Mouse (Mus musculus): ENCODE measurements at regions not wholly inside any gene's neighbourhood (a gene's known extent, or its start where the extent isn't known, plus 50 kb on each side); places are given as distances from the start of the nearest gene placed in this dataset.

GRCm38 (mm10) chr1:60665329-60665728 is 51.3 kb upstream of the Cd28 start:
- DNase-seq (ENCODE audit: low spot score): no peak
- 0 out of 2 replicates have a peak, but pooled peaks cover 3% of the 10 kb centered on the region for H3K4me1 ChIP-seq (ENCODE audit: control insufficient read depth, insufficient read depth, low read length)
- no peaks in the 10 kb centered on the region for H3K27me3 ChIP-seq (ENCODE audit: control insufficient read depth, insufficient read depth, low read length)
- H3K9ac ChIP-seq (ENCODE audit: low read length): no peak overlapping the region
- no peaks in the 10 kb centered on the region for H3K9me3 ChIP-seq (ENCODE audit: control insufficient read depth, low read length)
- no peak overlapping the region for H3K27ac ChIP-seq (replicated peaks; ENCODE audit: low read depth, low read length)
- ATAC-seq (ENCODE audit: insufficient number of reproducible peaks, low FRiP score, low TSS enrichment, low read depth): no peak
- H3K4me3 ChIP-seq (ENCODE audit: low read depth, low read length): no peak overlapping the region
- no peaks in the 10 kb centered on the region for H3K36me3 ChIP-seq (ENCODE audit: control insufficient read depth, insufficient read depth, low read length)
- H3K4me2 ChIP-seq (ENCODE audit: low read depth, severe bottlenecking): no peak overlapping the region
- WGBS: 72% methylated on average over 5 of the region's 5 CpGs

- 55% methylated on average over 9 of the region's 9 CpGs for WGBS
- DNase-seq (ENCODE audit: low spot score) (no peak), ATAC-seq (ENCODE audit: insufficient number of reproducible peaks, low FRiP score, low TSS enrichment, low read depth) (no peak)
- H3K36me3 ChIP-seq (ENCODE audit: control insufficient read depth, insufficient read depth, low read length): no peaks in the 10 kb centered on the region
- no peak overlapping the region for H3K4me3 ChIP-seq (ENCODE audit: low read depth, low read length)
- no peaks in the 10 kb centered on the region for H3K4me1 ChIP-seq (ENCODE audit: control insufficient read depth, insufficient read depth, low read length)
- H3K9me3 ChIP-seq (ENCODE audit: control insufficient read depth, low read length): no peaks in the 10 kb centered on the region
- H3K4me2 ChIP-seq (ENCODE audit: low read depth, severe bottlenecking): no peak overlapping the region
- H3K27ac ChIP-seq (replicated peaks; ENCODE audit: low read depth, low read length): no peak overlapping the region
- H3K9ac ChIP-seq (ENCODE audit: low read length): no peak overlapping the region
- H3K27me3 ChIP-seq (ENCODE audit: control insufficient read depth, insufficient read depth, low read length): no peaks in the 10 kb centered on the region
Observed at GRCm38 (mm10) chr1:60662301-60662986, 54.2 kb upstream of the Cd28 start.

DNA sequence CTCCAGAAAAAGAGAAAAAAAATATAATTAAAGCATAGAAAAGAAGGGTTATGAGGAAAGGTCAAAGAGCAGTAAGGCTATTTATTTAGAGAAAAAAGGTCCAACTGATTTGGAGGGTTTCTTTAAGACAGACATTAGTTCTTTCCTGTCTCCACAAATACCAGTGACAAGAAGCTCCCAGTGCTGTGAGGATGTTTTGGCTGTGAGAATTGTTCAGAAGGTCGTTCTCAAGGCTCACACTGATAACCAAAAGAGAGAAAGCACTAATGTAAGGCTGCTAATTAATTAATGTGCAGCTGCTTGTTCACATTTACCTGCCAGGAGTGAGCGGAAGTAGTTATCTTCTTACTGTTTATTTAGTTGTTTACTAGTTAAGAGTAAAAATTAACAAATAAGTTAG is 54.7 kb upstream of the Cd28 start:
- H3K27ac ChIP-seq (replicated peaks; ENCODE audit: low read depth, low read length): no peak overlapping the region
- no peaks in the 10 kb centered on the region for H3K4me1 ChIP-seq (ENCODE audit: control insufficient read depth, insufficient read depth, low read length)
- no peak for ATAC-seq (ENCODE audit: insufficient number of reproducible peaks, low FRiP score, low TSS enrichment, low read depth)
- no peak overlapping the region for H3K4me3 ChIP-seq (ENCODE audit: low read depth, low read length)
- 67% methylated on average over 2 of the region's 2 CpGs for WGBS
- H3K9ac ChIP-seq (ENCODE audit: low read length): no peak overlapping the region
- no peak overlapping the region for H3K4me2 ChIP-seq (ENCODE audit: low read depth, severe bottlenecking)
- no peak for DNase-seq (ENCODE audit: low spot score)
- H3K27me3 ChIP-seq (ENCODE audit: control insufficient read depth, insufficient read depth, low read length): no peaks in the 10 kb centered on the region
- H3K9me3 ChIP-seq (ENCODE audit: control insufficient read depth, low read length): no peaks in the 10 kb centered on the region
- no peaks in the 10 kb centered on the region for H3K36me3 ChIP-seq (ENCODE audit: control insufficient read depth, insufficient read depth, low read length)

GRCm38 (mm10) chr1:60659604-60660003 is 57.0 kb upstream of the Cd28 start:
- Histone ChIP-seq H3K9ac (ENCODE audit: low read length) (no peak overlapping the region), H3K9me3 (ENCODE audit: control insufficient read depth, low read length) (no peaks in the 10 kb centered on the region), H3K27me3 (ENCODE audit: control insufficient read depth, insufficient read depth, low read length) (no peaks in the 10 kb centered on the region), H3K27ac (replicated peaks; ENCODE audit: low read depth, low read length) (no peak overlapping the region), H3K4me2 (ENCODE audit: low read depth, severe bottlenecking) (no peak overlapping the region), H3K4me3 (ENCODE audit: low read depth, low read length) (no peak overlapping the region), H3K36me3 (ENCODE audit: control insufficient read depth, insufficient read depth, low read length) (no peaks in the 10 kb centered on the region), H3K4me1 (ENCODE audit: control insufficient read depth, insufficient read depth, low read length) (no peaks in the 10 kb centered on the region)
- 71% methylated on average over 1 of the region's 1 CpGs for WGBS
- ATAC-seq (ENCODE audit: insufficient number of reproducible peaks, low FRiP score, low TSS enrichment, low read depth): no peak
- no peak for DNase-seq (ENCODE audit: low spot score)

DNA sequence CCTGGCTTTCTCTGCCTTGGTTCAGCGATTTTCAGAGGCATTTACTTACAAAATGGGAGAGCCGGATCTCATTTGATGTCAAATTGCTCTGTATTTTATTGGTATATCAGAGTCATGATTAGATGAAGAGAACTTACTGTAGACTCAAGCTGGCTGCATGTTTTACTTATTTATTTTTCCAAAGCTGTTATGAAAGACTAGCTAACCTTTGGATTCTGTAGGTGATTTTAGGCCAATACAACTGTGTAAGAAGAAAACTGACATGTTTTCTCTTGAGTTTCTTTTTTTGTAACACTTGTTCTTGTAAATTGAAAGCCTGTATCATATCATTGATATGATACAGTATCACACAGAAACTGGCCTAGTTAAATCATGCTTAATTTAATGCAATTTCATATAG is 57.6 kb upstream of the Cd28 start:
- DNase-seq (ENCODE audit: low spot score): no peak
- 80% methylated on average over 2 of the region's 2 CpGs for WGBS
- no peaks in the 10 kb centered on the region for H3K4me1 ChIP-seq (ENCODE audit: control insufficient read depth, insufficient read depth, low read length)
- no peak overlapping the region for H3K4me3 ChIP-seq (ENCODE audit: low read depth, low read length)
- H3K9me3 ChIP-seq (ENCODE audit: control insufficient read depth, low read length): no peaks in the 10 kb centered on the region
- H3K27ac ChIP-seq (replicated peaks; ENCODE audit: low read depth, low read length): no peak overlapping the region
- H3K27me3 ChIP-seq (ENCODE audit: control insufficient read depth, insufficient read depth, low read length): no peaks in the 10 kb centered on the region
- no peak overlapping the region for H3K9ac ChIP-seq (ENCODE audit: low read length)
- no peaks in the 10 kb centered on the region for H3K36me3 ChIP-seq (ENCODE audit: control insufficient read depth, insufficient read depth, low read length)
- ATAC-seq (ENCODE audit: insufficient number of reproducible peaks, low FRiP score, low TSS enrichment, low read depth): no peak
- no peak overlapping the region for H3K4me2 ChIP-seq (ENCODE audit: low read depth, severe bottlenecking)

DNA sequence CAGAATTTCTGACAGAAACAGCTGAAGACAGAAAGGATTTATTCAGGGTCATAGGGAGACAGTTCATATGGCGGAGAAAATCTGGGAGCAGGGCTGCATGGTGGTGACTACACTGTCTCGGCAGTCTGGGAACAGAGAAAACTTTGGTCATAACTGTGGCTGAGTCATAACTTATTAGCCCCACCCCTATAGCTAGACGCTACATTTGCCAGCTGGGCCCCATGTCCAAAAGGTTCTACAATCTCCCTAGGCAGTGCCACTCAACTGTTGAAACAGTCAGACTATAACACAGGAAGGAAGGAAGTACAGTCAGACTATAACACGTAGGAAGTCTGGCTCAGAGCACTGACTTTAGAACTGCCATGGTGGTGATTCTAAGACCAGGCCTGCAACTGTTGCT is 58.2 kb upstream of the Cd28 start:
- WGBS: 88% methylated on average over 4 of the region's 4 CpGs
- no peak for ATAC-seq (ENCODE audit: insufficient number of reproducible peaks, low FRiP score, low TSS enrichment, low read depth)

DNA sequence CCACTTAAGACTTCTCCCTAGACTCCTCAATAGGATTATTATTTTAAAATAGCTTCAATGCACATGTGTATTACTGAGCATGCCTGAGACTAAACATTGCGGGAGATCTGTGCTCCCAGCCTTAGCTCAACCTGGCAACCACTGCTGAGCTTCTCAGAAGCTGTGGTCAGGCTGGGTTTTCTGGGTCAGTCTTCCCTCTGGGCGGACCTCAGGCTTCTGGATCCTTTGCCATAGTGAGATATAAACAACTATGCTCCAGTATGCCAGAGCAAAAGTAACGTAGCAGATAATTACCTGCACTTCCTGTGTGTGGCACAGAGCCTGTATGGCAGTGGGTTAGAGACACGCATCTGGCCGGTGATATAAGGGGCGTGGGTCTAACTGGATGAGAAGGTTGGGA is 59.1 kb upstream of the Cd28 start:
- DNase-seq (ENCODE audit: low spot score): peak; percentile 14
- H3K27ac ChIP-seq (replicated peaks; ENCODE audit: low read depth, low read length): no peak overlapping the region
- H3K9me3 ChIP-seq (ENCODE audit: control insufficient read depth, low read length): no peaks in the 10 kb centered on the region
- H3K36me3 ChIP-seq (ENCODE audit: control insufficient read depth, insufficient read depth, low read length): no peaks in the 10 kb centered on the region
- H3K27me3 ChIP-seq (ENCODE audit: control insufficient read depth, insufficient read depth, low read length): no peaks in the 10 kb centered on the region
- no peak overlapping the region for H3K9ac ChIP-seq (ENCODE audit: low read length)
- H3K4me3 ChIP-seq (ENCODE audit: low read depth, low read length): no peak overlapping the region
- ATAC-seq (ENCODE audit: insufficient number of reproducible peaks, low FRiP score, low TSS enrichment, low read depth): no peak
- WGBS: 73% methylated on average over 6 of the region's 6 CpGs
- no peaks in the 10 kb centered on the region for H3K4me1 ChIP-seq (ENCODE audit: control insufficient read depth, insufficient read depth, low read length)
- no peak overlapping the region for H3K4me2 ChIP-seq (ENCODE audit: low read depth, severe bottlenecking)

More for the DNA sequence above, 58.2 kb upstream of the Cd28 start:
- Histone ChIP-seq H3K27ac (replicated peaks; ENCODE audit: low read depth, low read length) (no peak overlapping the region), H3K9me3 (ENCODE audit: control insufficient read depth, low read length) (no peaks in the 10 kb centered on the region), H3K4me1 (ENCODE audit: control insufficient read depth, insufficient read depth, low read length) (no peaks in the 10 kb centered on the region), H3K27me3 (ENCODE audit: control insufficient read depth, insufficient read depth, low read length) (no peaks in the 10 kb centered on the region), H3K9ac (ENCODE audit: low read length) (no peak overlapping the region), H3K4me2 (ENCODE audit: low read depth, severe bottlenecking) (no peak overlapping the region), H3K36me3 (ENCODE audit: control insufficient read depth, insufficient read depth, low read length) (no peaks in the 10 kb centered on the region), H3K4me3 (ENCODE audit: low read depth, low read length) (no peak overlapping the region)
- DNase-seq (ENCODE audit: low spot score): no peak

DNA sequence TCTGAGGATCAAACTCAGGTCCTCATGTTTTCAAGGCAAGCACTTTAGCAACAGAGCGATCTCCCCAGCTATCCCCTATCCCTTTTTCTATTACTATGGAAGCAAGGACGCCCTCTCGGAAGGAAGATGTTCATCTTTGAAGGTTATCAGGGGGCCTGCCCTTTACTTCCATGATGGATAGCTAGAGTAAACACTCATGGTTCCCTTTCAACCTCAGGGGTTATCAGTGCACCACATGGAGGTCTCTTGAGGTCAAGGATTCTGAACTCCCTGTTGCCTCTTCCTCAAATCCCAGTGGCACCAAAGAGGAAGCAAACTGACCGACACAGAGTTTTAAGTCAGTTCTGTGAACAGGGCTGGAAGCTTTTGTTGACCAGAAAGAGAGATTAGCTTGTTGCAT is 59.6 kb upstream of the Cd28 start:
- H3K36me3 ChIP-seq (ENCODE audit: control insufficient read depth, insufficient read depth, low read length): no peaks in the 10 kb centered on the region
- no peak overlapping the region for H3K4me2 ChIP-seq (ENCODE audit: low read depth, severe bottlenecking)
- H3K27me3 ChIP-seq (ENCODE audit: control insufficient read depth, insufficient read depth, low read length): no peaks in the 10 kb centered on the region
- no peaks in the 10 kb centered on the region for H3K9me3 ChIP-seq (ENCODE audit: control insufficient read depth, low read length)
- DNase-seq (ENCODE audit: low spot score) (peak; percentile 2), ATAC-seq (ENCODE audit: insufficient number of reproducible peaks, low FRiP score, low TSS enrichment, low read depth) (no peak)
- H3K4me1 ChIP-seq (ENCODE audit: control insufficient read depth, insufficient read depth, low read length): no peaks in the 10 kb centered on the region
- no peak overlapping the region for H3K4me3 ChIP-seq (ENCODE audit: low read depth, low read length)
- H3K9ac ChIP-seq (ENCODE audit: low read length): no peak overlapping the region
- H3K27ac ChIP-seq (replicated peaks; ENCODE audit: low read depth, low read length): no peak overlapping the region
- WGBS: 46% methylated on average over 4 of the region's 4 CpGs

Measured in limb, embryonic 11.5 days (tissue).